Mouse (Mus musculus) thymus, adult 2 months (tissue): ENCODE data around the gene Cep250.

Source experiments
- CTCF ChIP-seq: fragments of 200-500 bp; IDR thresholded peaks from 2 replicates; pipeline ENCODE4 v1.5.1; 2012; ENCODE audit warnings: mild to moderate bottlenecking, control low read depth, low read length, moderate library complexity, borderline replicate concordance; ENCODE audit not compliant: control insufficient read depth, poor library complexity, insufficient read depth; ENCODE audit errors: extremely low read depth
- POLR2A ChIP-seq: fragments of 200-500 bp; IDR thresholded peaks from 2 replicates; pipeline ENCODE4 v1.6.1; 2012; ENCODE audit warnings: mild to moderate bottlenecking, low read length, control low read depth, moderate library complexity; ENCODE audit not compliant: control insufficient read depth, poor library complexity, insufficient read depth; ENCODE audit errors: extremely low read depth

DNA sequence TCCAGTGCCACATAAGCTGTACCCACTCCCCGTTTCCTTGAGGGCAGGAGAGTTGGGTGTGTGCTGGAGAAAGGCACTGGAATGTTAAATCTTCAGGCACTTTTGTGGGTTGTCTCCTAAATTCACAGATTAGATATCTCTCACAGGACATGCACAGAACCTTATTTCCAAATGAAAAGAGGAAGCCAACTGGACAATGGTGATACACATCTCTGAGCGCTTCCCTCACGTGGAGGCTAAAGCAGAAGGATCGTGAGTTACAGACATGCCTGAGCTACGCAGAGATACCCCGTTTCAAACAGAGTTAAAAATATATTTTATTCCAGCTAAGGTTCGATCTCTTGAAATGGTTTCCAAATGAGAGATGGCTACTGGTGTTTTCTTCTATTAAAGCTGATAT, 33.1 kb upstream of the Cep250 start:
- TF ChIP-seq POLR2A (no peak), CTCF (no peak)
